Mouse (Mus musculus) kidney, postnatal 4 days (tissue): Measurements from ENCODE around the gene Fancl.

Source experiments
- DNase-seq, 2 experiments: peaks; one replicate each; pipeline ENCODE4 v3.0.0; 2021; ENCODE audit warnings: mixed read lengths in 2 of 2

The Fancl gene

GRCm38 (mm10) chr11:26495951-26496350, 110.0 kb downstream of the Fancl start:
- no peak for DNase-seq

GRCm38 (mm10) chr11:26513683-26514082, 127.7 kb downstream of the Fancl start:
- no peak for DNase-seq

- DNase-seq: no peak
Measured at GRCm38 (mm10) chr11:26516086-26516485, 130.2 kb downstream of the Fancl start.

- no peak for DNase-seq
Measured at GRCm38 (mm10) chr11:26518991-26519390, 133.1 kb downstream of the Fancl start.
